Mouse (Mus musculus): ENCODE measurements around the gene Dennd5b. TPM values are rescaled to one million over a fixed set of nuclear protein-coding genes. Genes with fewer than 3 reads are reported as not detected.

The Dennd5b gene
- total and polyA plus RNA-seq, 3 experiments: 0.27 TPM; not detected in 2

DNA sequence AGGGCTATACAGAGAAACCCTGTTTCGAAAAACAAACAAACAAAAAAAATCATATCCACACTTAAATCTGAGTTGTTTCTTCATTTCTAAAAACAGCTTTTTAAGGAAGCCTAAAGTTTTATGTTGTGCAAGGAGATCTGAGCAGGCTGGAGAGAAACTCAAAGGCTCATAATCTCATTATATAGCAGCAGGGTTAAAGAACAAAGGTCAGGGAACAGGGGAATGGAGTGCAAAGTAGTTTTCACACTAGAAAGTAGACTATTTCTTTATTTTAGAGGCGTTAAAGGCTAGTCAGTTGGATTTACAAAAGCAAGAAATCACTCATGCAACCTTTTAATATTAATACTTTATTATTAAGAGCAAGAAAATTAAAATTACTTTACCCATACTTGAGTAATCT, 5.2 kb downstream of the Dennd5b start:
- ATAC-seq (ENCODE audit: extremely low read depth, insufficient number of reproducible peaks, low FRiP score, poor library complexity, severe bottlenecking): no peak

DNA sequence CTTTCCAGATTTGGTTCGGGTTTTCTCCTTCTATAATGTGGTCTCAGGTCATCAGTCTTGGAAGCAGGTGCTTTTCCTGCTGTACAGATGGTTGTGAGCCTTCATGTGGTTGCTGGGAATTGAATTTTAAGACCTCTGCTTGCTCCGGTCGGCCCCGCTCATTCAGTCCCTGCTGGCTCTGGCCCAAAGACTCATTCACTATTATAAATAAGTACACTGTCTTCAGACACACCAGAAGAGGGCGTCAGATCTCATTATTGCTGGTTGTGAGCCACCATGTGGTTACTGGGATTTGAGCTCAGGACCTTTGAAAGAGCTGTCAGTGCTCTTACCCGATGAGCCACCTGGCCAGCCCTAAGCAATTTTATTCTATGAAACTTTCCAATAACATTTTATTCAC, 6.1 kb downstream of the Dennd5b start:
- Histone ChIP-seq H3K36me3 (replicated peaks) (no peaks in the 10 kb centered on the region), H3K4me3 (ENCODE audit: low read depth, low read length) (no peak overlapping the region), H3K4me1 (ENCODE audit: insufficient read depth, low read depth, low read length) (no peaks in the 10 kb centered on the region), H3K9me3 (replicated peaks) (peaks cover 2% of the 10 kb centered on the region), H3K27me3 (ENCODE audit: insufficient read depth, low read length) (peaks cover 4% of the 10 kb centered on the region; the same call in 1 of the 2 replicates)
- TF ChIP-seq GATA2 (IDR thresholded peaks at IDR 0.05; ENCODE audit: borderline replicate concordance, low read depth, low read length) (no peak), CTCF (IDR thresholded peaks at IDR 0.05; ENCODE audit: low read depth, low read length) (no peak), POLR2AphosphoS5 (IDR thresholded peaks at IDR 0.05; ENCODE audit: insufficient replicate concordance, low read depth, low read length) (no peak), TAL1 (conservative IDR thresholded peaks at IDR 0.05; ENCODE audit: low read depth, low read length) (no peak)
- ATAC-seq (ENCODE audit: extremely low read depth, insufficient number of reproducible peaks, low FRiP score, poor library complexity, severe bottlenecking): no peak
- no peak for DNase-seq (ENCODE audit: low spot score)

More for the DNA sequence above, 5.2 kb downstream of the Dennd5b start:
- no peak overlapping the region for H3K4me3 ChIP-seq (ENCODE audit: low read depth, low read length)
- TF ChIP-seq POLR2AphosphoS5 (IDR thresholded peaks at IDR 0.05; ENCODE audit: insufficient replicate concordance, low read depth, low read length) (no peak), GATA2 (IDR thresholded peaks at IDR 0.05; ENCODE audit: borderline replicate concordance, low read depth, low read length) (no peak), TAL1 (conservative IDR thresholded peaks at IDR 0.05; ENCODE audit: low read depth, low read length) (no peak), GATA1 (IDR thresholded peaks at IDR 0.05; ENCODE audit: borderline replicate concordance, low read length) (no peak)
- no peaks in the 10 kb centered on the region for H3K36me3 ChIP-seq (replicated peaks)
- H3K9me3 ChIP-seq (replicated peaks): peaks cover 10% of the 10 kb centered on the region
- DNase-seq (ENCODE audit: low spot score): no peak
- peaks cover 8% of the 10 kb centered on the region; the same call in 1 of the 2 replicates for H3K27me3 ChIP-seq (ENCODE audit: insufficient read depth, low read length)
- H3K4me1 ChIP-seq (ENCODE audit: insufficient read depth, low read depth, low read length): no peaks in the 10 kb centered on the region

DNA sequence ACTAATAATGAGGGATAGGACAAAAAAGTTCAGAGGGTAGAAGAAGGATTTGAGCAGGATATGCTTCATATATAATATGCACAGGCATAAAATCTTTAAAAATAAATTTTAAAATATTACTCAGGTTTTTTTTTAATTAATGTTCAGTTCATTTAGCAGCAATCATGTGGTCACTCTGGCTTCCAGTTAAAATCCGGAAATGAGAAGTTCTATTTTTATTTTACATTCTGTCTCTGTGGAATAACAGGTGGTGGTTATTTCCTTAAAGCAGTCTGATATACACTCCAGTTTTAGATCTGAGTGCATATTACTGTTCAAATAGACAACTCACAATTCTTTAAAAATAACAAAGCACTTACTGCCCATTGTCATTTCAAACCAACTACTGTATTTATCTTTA, 6.9 kb downstream of the Dennd5b start:
- ATAC-seq (ENCODE audit: extremely low read depth, insufficient number of reproducible peaks, low FRiP score, poor library complexity, severe bottlenecking): no peak

DNA sequence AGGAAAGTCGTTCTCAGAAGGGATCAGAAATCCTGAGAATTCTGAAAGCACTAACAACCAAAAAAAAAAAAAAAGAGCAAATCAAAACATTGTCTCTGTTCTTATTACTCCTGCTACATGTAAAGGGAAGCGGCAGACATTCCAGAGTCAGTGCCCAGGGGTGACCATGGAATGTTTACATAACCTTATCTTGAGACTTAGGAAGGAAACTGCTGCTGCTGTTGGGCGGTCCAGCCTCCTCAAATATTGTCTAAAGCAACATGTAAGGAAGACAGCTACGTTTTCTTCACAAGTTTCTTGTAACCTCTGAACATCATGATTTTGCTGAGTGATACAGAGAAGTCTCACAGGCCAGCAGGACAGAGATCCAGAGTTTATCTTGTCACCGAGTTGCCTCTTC, 8.0 kb downstream of the Dennd5b start:
- no peak for ATAC-seq (ENCODE audit: extremely low read depth, insufficient number of reproducible peaks, low FRiP score, poor library complexity, severe bottlenecking)
- 0 out of 2 replicates have a peak, but pooled peaks cover 2% of the 10 kb centered on the region for H3K27me3 ChIP-seq (ENCODE audit: insufficient read depth, low read length)
- no peak overlapping the region for H3K4me3 ChIP-seq (ENCODE audit: low read depth, low read length)
- TF ChIP-seq TAL1 (conservative IDR thresholded peaks at IDR 0.05; ENCODE audit: low read depth, low read length) (no peak), CTCF (IDR thresholded peaks at IDR 0.05; ENCODE audit: low read depth, low read length) (no peak), POLR2AphosphoS5 (IDR thresholded peaks at IDR 0.05; ENCODE audit: insufficient replicate concordance, low read depth, low read length) (no peak), GATA1 (IDR thresholded peaks at IDR 0.05; ENCODE audit: borderline replicate concordance, low read length) (no peak), GATA2 (IDR thresholded peaks at IDR 0.05; ENCODE audit: borderline replicate concordance, low read depth, low read length) (no peak)
- H3K4me1 ChIP-seq (ENCODE audit: insufficient read depth, low read depth, low read length): no peaks in the 10 kb centered on the region
- H3K36me3 ChIP-seq (replicated peaks): no peaks in the 10 kb centered on the region
- no peak for DNase-seq (ENCODE audit: low spot score)
- H3K9me3 ChIP-seq (replicated peaks): no peaks in the 10 kb centered on the region

More for the DNA sequence above, 6.9 kb downstream of the Dennd5b start:
- Histone ChIP-seq H3K4me3 (ENCODE audit: low read depth, low read length) (no peak overlapping the region), H3K4me1 (ENCODE audit: insufficient read depth, low read depth, low read length) (no peaks in the 10 kb centered on the region), H3K9me3 (replicated peaks) (no peaks in the 10 kb centered on the region), H3K27me3 (ENCODE audit: insufficient read depth, low read length) (0 out of 2 replicates have a peak, but pooled peaks cover 2% of the 10 kb centered on the region), H3K36me3 (replicated peaks) (no peaks in the 10 kb centered on the region)
- no peak for DNase-seq (ENCODE audit: low spot score)
- TF ChIP-seq POLR2AphosphoS5 (IDR thresholded peaks at IDR 0.05; ENCODE audit: insufficient replicate concordance, low read depth, low read length) (no peak), GATA2 (IDR thresholded peaks at IDR 0.05; ENCODE audit: borderline replicate concordance, low read depth, low read length) (no peak), CTCF (IDR thresholded peaks at IDR 0.05; ENCODE audit: low read depth, low read length) (no peak), TAL1 (conservative IDR thresholded peaks at IDR 0.05; ENCODE audit: low read depth, low read length) (no peak)

DNA sequence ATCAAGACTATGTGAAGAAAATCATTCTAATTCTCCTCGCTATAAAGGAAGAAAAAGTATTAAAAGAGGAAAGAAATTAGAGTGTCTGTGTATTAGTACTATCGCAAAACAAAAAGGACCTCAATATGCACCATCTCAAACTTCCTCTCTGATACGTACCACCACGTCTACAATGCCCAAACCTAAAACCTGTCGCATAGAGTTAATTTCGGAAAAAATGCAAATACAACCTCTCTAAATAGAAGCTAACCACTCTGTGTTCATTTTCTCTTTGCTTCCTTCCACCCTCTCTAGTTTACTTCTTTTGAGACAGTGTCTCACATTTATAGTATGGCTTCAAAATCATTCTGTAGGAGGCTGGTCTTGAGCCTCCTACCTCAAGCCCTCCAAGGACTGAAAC, 9.1 kb downstream of the Dennd5b start:
- H3K4me1 ChIP-seq (ENCODE audit: insufficient read depth, low read depth, low read length): no peaks in the 10 kb centered on the region
- ATAC-seq (ENCODE audit: extremely low read depth, insufficient number of reproducible peaks, low FRiP score, poor library complexity, severe bottlenecking): no peak

DNA sequence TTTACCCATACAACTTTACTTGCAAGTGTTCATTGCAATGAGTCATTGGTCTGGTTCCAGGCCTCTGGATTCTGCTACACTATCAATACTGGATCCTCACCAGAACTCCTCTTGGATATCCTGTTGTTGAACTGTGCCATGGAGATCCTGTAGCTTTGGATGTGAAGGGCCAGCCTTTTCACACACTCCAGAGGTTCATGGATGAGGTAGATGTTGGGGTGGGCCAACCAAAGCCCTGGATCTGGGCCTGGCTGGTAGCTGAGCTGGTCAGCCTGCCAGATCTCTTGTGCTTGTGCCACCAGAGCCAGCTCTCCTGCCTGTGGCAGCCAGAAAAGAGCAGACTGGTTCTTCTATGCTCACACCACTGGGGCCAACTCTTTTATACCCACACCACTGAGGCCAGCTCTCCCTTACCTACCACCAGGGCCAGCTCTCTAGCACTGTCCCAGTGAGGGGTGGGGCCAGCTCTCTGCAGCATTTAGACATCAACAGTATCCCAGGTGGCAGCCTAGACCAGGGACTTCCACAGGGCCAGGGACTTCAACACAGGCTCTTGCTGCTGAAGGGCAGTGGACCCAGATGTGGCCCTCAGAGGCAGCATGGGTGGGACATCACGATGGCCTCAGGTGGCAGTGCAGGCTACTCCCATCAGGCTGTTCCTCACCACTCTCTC, 24.2 kb downstream of the Dennd5b start:
- no peak for DNase-seq (ENCODE audit: low spot score)
- H3K36me3 ChIP-seq (replicated peaks): no peaks in the 10 kb centered on the region
- peaks cover 3% of the 10 kb centered on the region; the same call in 1 of the 2 replicates for H3K27me3 ChIP-seq (ENCODE audit: insufficient read depth, low read length)
- H3K4me3 ChIP-seq (ENCODE audit: low read depth, low read length): no peak overlapping the region
- H3K9me3 ChIP-seq (replicated peaks): no peaks in the 10 kb centered on the region
- no peaks in the 10 kb centered on the region for H3K4me1 ChIP-seq (ENCODE audit: insufficient read depth, low read depth, low read length)
- no peak for ATAC-seq (ENCODE audit: extremely low read depth, insufficient number of reproducible peaks, low FRiP score, poor library complexity, severe bottlenecking)
- TF ChIP-seq CTCF (IDR thresholded peaks at IDR 0.05; ENCODE audit: low read depth, low read length): no peak
- TF ChIP-seq POLR2AphosphoS5 (IDR thresholded peaks at IDR 0.05; ENCODE audit: insufficient replicate concordance, low read depth, low read length): no peak
- no peak for TF ChIP-seq GATA1 (IDR thresholded peaks at IDR 0.05; ENCODE audit: borderline replicate concordance, low read length)
- TF ChIP-seq GATA2 (IDR thresholded peaks at IDR 0.05; ENCODE audit: borderline replicate concordance, low read depth, low read length): no peak
- TF ChIP-seq TAL1 (conservative IDR thresholded peaks at IDR 0.05; ENCODE audit: low read depth, low read length): no peak

More for the DNA sequence above, 9.1 kb downstream of the Dennd5b start:
- Histone ChIP-seq H3K9me3 (replicated peaks) (no peaks in the 10 kb centered on the region), H3K27me3 (ENCODE audit: insufficient read depth, low read length) (0 out of 2 replicates have a peak, but pooled peaks cover 2% of the 10 kb centered on the region), H3K4me3 (ENCODE audit: low read depth, low read length) (no peak overlapping the region), H3K36me3 (replicated peaks) (no peaks in the 10 kb centered on the region)
- DNase-seq (ENCODE audit: low spot score): no peak
- TF ChIP-seq GATA1 (IDR thresholded peaks at IDR 0.05; ENCODE audit: borderline replicate concordance, low read length) (no peak), GATA2 (IDR thresholded peaks at IDR 0.05; ENCODE audit: borderline replicate concordance, low read depth, low read length) (no peak)
